Mouse (Mus musculus) liver, embryonic 12.5 days (tissue): Measurements from ENCODE around the gene Cebpz. TPM values are rescaled to one million over a fixed set of nuclear protein-coding genes. Genes with fewer than 3 reads are reported as not detected.
A peak's percentile ranks its signal among the peaks of the same experiment; 100 is the strongest.

Source experiments
- ATAC-seq: fragments of 200-750 bp; cut with Nextera tagmentation; 2 replicates; pipeline ENCODE4 v1.8.0; 2017; ENCODE audit warnings: moderate number of reproducible peaks, mild to moderate bottlenecking, moderate library complexity
- H3K27ac ChIP-seq: fragments of 300-500 bp; sonication (generic); 2 replicates; pipeline ENCODE4 v1.5.1; 2016; ENCODE audit warnings: mild to moderate bottlenecking
- H3K27me3 ChIP-seq: fragments of 300-500 bp; sonication (generic); replicated peaks from 2 replicates; pipeline ENCODE4 v1.6.1; 2016; ENCODE audit warnings: mild to moderate bottlenecking, moderate library complexity
- H3K36me3 ChIP-seq: fragments of 300-500 bp; sonication (generic); 2 replicates; pipeline ENCODE4 v1.6.1; 2016; ENCODE audit warnings: mild to moderate bottlenecking, moderate library complexity
- H3K4me1 ChIP-seq: fragments of 300-500 bp; sonication (generic); 2 replicates; pipeline ENCODE4 v1.6.1; 2016
- H3K4me2 ChIP-seq: fragments of 300-500 bp; sonication (generic); 2 replicates; pipeline ENCODE4 v1.6.1; 2016; ENCODE audit warnings: mild to moderate bottlenecking, moderate library complexity
- H3K4me3 ChIP-seq: fragments of 300-500 bp; sonication (generic); 2 replicates; pipeline ENCODE4 v1.5.1; 2016; ENCODE audit warnings: mild to moderate bottlenecking, moderate library complexity
- H3K9ac ChIP-seq: fragments of 300-500 bp; sonication (generic); 2 replicates; pipeline ENCODE4 v1.6.1; 2016; ENCODE audit warnings: mild to moderate bottlenecking, moderate library complexity
- H3K9me3 ChIP-seq: fragments of 300-500 bp; sonication (generic); replicated peaks from 2 replicates; pipeline ENCODE4 v1.6.1; 2016; ENCODE audit warnings: mild to moderate bottlenecking, moderate library complexity
- WGBS: fragments of 180-500 bp; shearing (Covaris S2); methylation state at CpG from one replicate; pipeline ENCODE4 v1.1.7; 2016; ENCODE audit not compliant: insufficient replicate concordance; 5-methylcytosine and 5-hydroxymethylcytosine counted together
- polyA plus RNA-seq: library from polyadenylated mRNA; unstranded; fragments of >200 nt; fragmentation: Nextera tagmentation; extraction: Ambion mirVana; gene quantifications from 2 replicates; pipeline ENCODE4 v1.2.1, GENCODE M21; 2016

Gene Cebpz
- polyA plus RNA-seq, 1 experiment from 2014 or later, result 53.5 TPM

DNA sequence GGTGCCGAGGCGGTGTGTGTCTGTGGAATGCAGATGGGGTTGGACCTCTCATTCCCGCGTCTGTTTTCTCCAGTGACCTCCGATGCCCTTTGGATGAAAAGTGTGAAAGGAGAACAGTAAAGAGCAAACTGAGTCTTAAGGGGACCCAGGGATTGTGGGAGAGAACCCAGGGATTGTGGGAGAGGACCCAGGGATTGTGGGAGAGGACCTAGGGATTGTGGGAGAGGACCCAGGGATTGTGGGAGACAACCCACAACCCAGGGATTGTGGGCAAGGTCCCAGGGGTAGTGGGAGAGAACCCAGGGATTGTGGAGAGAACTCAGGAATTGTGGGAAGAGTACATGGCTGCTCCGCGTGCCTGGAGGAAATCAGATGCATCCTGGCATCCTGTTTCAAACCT is 41.9 kb downstream of the Cebpz start:
- Histone ChIP-seq H3K9ac (no peak overlapping the region), H3K27me3 (no peaks in the 10 kb centered on the region), H3K4me3 (no peak overlapping the region), H3K27ac (no peak overlapping the region), H3K4me2 (no peak overlapping the region), H3K36me3 (no peaks in the 10 kb centered on the region), H3K9me3 (no peaks in the 10 kb centered on the region), H3K4me1 (no peaks in the 10 kb centered on the region)
- ATAC-seq, result no peak
- 73% methylated on average over 7 of the region's 7 CpGs for WGBS

DNA sequence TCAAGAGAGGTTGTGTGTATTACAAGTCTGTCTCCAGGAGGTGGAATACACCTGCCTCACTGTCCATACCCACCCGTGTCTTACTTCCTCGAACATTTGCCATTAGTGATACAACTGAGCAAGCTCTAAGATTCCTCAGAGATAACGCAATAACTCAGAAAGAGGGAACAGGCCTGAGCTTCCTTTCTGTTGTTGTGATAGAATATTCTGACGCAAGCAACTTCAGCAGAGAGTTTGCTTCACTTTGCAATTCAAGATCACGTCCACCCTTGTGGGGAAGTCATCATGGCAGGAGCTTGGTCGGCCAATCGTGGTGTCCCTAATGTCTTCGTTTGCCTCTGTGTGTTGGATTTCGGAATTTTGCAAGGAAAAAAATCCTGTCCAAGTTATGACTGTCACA is 45.8 kb downstream of the Cebpz start:
- no peak overlapping the region for H3K4me2 ChIP-seq
- H3K36me3 ChIP-seq, result no peaks in the 10 kb centered on the region
- no peak overlapping the region for H3K27ac ChIP-seq
- no peaks in the 10 kb centered on the region for H3K4me1 ChIP-seq
- H3K9me3 ChIP-seq, result no peaks in the 10 kb centered on the region
- ATAC-seq, result no peak
- H3K9ac ChIP-seq, result no peak overlapping the region
- H3K4me3 ChIP-seq, result no peak overlapping the region
- 58% methylated on average over 9 of the region's 9 CpGs for WGBS
- no peaks in the 10 kb centered on the region; the same call in 1 of the 2 replicates for H3K27me3 ChIP-seq

DNA sequence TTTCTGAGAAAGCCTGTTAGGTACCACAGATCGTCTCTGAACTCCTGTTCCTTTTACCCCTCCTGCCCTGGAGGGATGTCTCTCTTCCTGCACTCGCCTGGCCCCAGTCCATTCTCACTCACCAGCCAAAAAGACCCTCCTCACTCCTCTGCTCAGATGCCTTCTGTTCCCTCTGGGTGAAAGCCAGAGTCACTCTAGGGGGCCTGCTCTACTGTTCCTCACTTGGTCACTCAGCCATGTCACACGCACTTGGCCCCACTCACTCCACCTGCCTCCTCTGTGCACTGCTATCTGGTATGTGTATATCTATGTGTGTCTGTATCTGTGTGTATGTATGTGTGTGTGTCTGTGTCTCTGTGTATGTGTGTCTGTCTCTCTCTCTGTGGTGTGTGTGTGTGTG is 47.7 kb downstream of the Cebpz start:
- Histone ChIP-seq H3K27me3 (no peaks in the 10 kb centered on the region; the same call in 1 of the 2 replicates), H3K27ac (no peak overlapping the region), H3K9ac (no peak overlapping the region), H3K4me3 (no peak overlapping the region), H3K36me3 (no peaks in the 10 kb centered on the region), H3K4me1 (no peaks in the 10 kb centered on the region), H3K9me3 (no peaks in the 10 kb centered on the region), H3K4me2 (no peak overlapping the region)
- 41% methylated on average over 3 of the region's 3 CpGs for WGBS
- no peak for ATAC-seq

DNA sequence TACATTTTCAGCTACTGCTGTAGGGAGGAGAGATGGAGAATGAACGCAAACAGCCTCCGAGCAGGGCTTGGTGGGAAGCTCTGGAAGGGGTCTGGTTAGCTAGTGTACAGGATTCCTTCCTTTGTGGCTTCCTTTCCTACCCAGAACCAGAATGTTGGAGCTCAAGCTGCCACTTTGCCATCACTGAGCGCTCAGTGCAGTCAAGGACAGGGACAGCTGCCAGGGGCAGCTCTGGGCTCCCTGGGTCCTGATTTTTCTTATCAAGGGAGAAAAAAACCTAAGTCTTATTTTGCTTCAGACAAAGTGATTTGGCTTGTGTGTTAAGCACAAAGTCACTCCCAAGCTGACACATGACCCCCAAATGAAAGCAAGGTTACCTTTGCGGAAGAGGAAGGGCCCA is 48.3 kb downstream of the Cebpz start:
- no peak overlapping the region for H3K9ac ChIP-seq
- 68% methylated on average over 4 of the region's 4 CpGs for WGBS
- ATAC-seq, result no peak
- no peaks in the 10 kb centered on the region; the same call in 1 of the 2 replicates for H3K27me3 ChIP-seq
- no peak overlapping the region for H3K27ac ChIP-seq
- no peak overlapping the region for H3K4me3 ChIP-seq
- no peaks in the 10 kb centered on the region for H3K36me3 ChIP-seq
- no peaks in the 10 kb centered on the region for H3K9me3 ChIP-seq
- no peak overlapping the region for H3K4me2 ChIP-seq
- no peaks in the 10 kb centered on the region for H3K4me1 ChIP-seq

DNA sequence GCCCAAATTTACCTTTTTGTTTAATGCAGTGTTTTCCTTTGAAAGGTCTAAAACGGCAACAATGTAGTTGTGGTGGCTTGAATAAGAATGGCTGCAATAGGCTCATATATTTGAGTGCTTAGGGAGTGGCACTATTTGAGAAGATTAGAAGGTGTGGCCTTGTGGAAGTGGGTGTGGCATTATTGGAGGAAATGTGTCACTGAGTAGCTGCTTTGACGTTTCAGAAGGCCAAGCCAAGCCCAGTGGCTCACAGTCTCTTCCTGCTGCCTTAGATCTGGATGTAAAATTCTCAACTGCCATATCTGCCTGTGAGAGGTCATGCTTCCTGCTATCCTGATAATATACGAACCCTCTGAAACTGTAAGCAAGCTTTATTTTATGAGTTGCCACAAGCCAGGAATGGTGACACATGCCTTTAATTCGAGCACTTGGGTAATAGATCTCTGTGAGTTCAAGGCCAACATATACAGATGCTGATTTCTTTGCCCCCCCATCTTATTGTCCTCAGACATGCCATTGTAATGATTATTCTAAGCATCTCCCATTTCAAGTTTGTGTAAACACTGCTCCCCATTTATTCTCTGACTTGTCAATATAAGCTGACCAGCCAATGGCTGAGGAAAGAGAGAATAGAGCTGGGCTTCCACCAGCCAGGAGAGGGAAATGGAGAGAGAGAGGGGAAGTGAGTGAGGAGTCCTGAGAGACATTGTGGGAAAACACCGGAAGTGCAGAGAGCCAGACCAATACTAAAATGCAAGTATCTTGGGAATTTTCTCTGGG is 51.4 kb downstream of the Cebpz start:
- H3K9me3 ChIP-seq, result no peaks in the 10 kb centered on the region
- H3K27ac ChIP-seq, result no peak overlapping the region
- H3K27me3 ChIP-seq, result no peaks in the 10 kb centered on the region; the same call in 1 of the 2 replicates
- H3K36me3 ChIP-seq, result no peaks in the 10 kb centered on the region
- no peak overlapping the region for H3K9ac ChIP-seq
- no peak overlapping the region for H3K4me2 ChIP-seq
- WGBS, result 66% methylated on average over 5 of the region's 5 CpGs
- no peak for ATAC-seq
- H3K4me3 ChIP-seq, result no peak overlapping the region
- peaks cover 17% of the 10 kb centered on the region for H3K4me1 ChIP-seq

DNA sequence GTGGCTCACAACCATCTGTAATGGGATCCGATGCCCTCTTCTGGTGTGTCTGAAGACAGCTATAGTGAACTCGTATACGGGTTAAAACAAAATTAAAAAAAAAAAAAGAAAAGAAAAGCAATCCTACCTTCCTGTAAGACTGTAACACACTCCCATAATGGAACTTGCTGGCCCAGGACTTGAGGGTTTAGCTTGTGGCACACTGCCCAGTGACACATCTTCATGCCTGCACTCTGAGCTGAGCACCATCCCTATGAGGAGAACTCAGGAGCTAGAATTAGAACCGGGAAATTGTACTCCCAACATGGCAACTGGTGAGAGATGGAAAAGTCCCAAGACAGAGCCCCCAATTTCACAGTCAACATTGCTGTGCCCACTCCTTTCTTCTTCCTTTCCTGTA is 53.6 kb downstream of the Cebpz start:
- Histone ChIP-seq H3K27me3 (no peaks in the 10 kb centered on the region), H3K36me3 (peaks cover 12% of the 10 kb centered on the region), H3K9me3 (no peaks in the 10 kb centered on the region), H3K9ac (no peak overlapping the region), H3K4me2 (peak overlapping the region; percentile 81; the same call in 1 of the 2 replicates), H3K27ac (no peak overlapping the region), H3K4me1 (peaks cover 20% of the 10 kb centered on the region), H3K4me3 (no peak overlapping the region)
- 87% methylated on average over 4 of the region's 4 CpGs for WGBS
- no peak for ATAC-seq

DNA sequence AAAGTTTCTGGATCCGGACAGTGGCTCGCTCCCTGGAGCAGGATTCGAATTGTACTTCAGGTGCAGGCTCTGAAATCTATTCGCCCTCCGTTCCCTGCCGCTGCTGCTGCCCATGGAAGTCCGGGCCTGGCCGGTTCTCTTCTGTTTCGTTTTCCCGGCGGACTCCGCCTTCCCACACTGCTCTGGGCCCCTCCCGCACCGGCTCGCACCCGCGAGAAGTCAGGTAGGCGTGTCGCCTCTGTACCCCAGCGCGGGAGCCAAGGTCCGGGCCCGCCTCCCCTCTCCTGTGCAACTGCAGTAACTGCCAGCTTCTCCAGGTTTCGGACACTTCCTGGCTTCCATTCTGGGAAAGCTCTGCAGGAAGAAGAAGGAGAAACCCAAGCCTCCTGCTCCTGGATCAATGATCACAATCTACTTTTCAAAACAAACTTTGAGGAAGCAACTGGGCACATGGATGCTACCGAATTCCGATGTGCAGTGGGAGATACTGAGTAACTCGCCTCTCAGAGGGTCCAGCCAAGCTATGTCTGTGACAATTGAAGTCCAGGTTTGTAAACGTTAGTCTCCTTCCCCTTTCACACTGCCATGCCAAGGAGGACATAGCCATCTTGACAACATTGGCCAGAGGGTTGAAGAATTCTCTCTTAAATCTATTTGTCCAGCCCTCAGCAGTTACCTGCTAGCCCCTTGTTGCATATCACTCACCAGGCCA is 54.3 kb downstream of the Cebpz start, which contains the start of gene Eif2ak2:
Gene Eif2ak2 (minus strand): TSS at position 173 of the 712 bp plus-strand sequence.
- peak within 1 kb of the TSS; percentile 81 for H3K4me3 ChIP-seq
- peak; percentile 98 for ATAC-seq
- H3K9ac ChIP-seq, result peak within 1 kb of the TSS; percentile 85
- peaks cover 19% of the 10 kb centered on the region for H3K36me3 ChIP-seq
- no peaks in the 10 kb centered on the region for H3K27me3 ChIP-seq
- H3K27ac ChIP-seq, result peak within 1 kb of the TSS; percentile 72
- peaks cover 20% of the 10 kb centered on the region for H3K4me1 ChIP-seq
- no peaks in the 10 kb centered on the region for H3K9me3 ChIP-seq
- 2% methylated on average over 28 of the region's 28 CpGs for WGBS
- peak within 1 kb of the TSS; percentile 81 for H3K4me2 ChIP-seq

DNA sequence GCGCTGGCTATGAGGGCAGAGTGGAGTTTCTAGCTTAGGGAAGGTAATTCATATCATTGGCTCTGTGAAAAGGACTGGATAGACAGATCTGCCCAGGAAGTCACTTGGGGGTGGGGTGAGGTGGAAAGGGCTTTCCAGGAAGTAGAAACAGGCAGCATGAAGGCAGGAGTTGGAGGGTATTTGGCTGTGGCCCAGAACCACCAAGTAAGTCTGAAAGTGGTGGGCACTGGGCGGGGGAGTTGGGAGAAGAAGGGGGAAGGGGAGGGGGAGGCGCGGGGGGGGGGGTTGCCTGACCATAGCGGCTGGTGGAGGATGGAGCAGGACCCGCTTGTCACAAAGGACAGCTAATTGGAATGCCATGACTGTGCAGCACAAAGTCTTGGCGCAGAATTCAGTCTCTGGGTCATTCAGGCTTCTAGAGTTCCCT is 55.0 kb downstream of the Cebpz start:
- 9% methylated on average over 5 of the region's 7 CpGs for WGBS
- H3K4me1 ChIP-seq, result peaks cover 20% of the 10 kb centered on the region
- H3K36me3 ChIP-seq, result peaks cover 26% of the 10 kb centered on the region
- H3K27ac ChIP-seq, result peak overlapping the region; percentile 72
- H3K4me2 ChIP-seq, result peak overlapping the region; percentile 81
- H3K27me3 ChIP-seq, result no peaks in the 10 kb centered on the region
- peak; percentile 57 for ATAC-seq
- H3K4me3 ChIP-seq, result peak overlapping the region; percentile 81
- H3K9me3 ChIP-seq, result no peaks in the 10 kb centered on the region
- peak overlapping the region; percentile 85 for H3K9ac ChIP-seq

DNA sequence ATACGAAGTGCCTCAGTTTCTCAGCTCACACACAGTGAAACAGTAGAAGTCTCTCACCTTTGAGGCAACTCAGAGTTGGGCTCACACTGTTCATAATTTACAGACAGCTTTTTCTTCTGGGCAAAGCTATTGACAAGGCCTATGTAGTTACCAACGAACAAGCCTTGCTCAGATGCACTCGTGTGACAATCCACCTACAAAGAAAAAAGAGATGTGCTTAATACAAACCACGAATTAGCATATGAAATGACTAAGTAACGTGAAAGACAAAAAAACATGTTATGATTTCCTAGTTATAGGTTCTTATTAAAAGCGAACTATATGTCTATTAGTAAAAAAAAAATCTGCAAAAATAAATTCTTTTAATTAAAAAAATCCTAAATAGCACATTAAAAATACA is 63.0 kb downstream of the Cebpz start:
- no peak overlapping the region for H3K4me3 ChIP-seq
- H3K4me1 ChIP-seq, result no peaks in the 10 kb centered on the region
- no peak overlapping the region for H3K9ac ChIP-seq
- no peaks in the 10 kb centered on the region for H3K9me3 ChIP-seq
- no peak for ATAC-seq
- H3K36me3 ChIP-seq, result peaks cover 86% of the 10 kb centered on the region
- H3K27ac ChIP-seq, result no peak overlapping the region
- H3K27me3 ChIP-seq, result no peaks in the 10 kb centered on the region
- 82% methylated on average over 6 of the region's 6 CpGs for WGBS
- no peak overlapping the region for H3K4me2 ChIP-seq

Other genes starting within 250 kb of the Cebpz start
- gene Strn, start 199.9 kb downstream of the Cebpz start, polyA plus RNA-seq, result 4.7 and 4.8 TPM in 2 replicates
- gene Heatr5b, start 101.7 kb downstream of the Cebpz start, polyA plus RNA-seq, result 6.8 and 7.6 TPM in 2 replicates
- gene Gpatch11, start 101.5 kb downstream of the Cebpz start, polyA plus RNA-seq, result 20.3 and 20.8 TPM in 2 replicates
- gene Eif2ak2, start 54.5 kb downstream of the Cebpz start, polyA plus RNA-seq, result 10.3 and 12.0 TPM in 2 replicates
- gene Sult6b1, start 30.1 kb downstream of the Cebpz start, polyA plus RNA-seq, result 0.12 TPM in 1 of 2 replicates, not detected in the other
- 56.2 and 59.7 TPM in 2 replicates for gene Cebpzos, start 20.6 kb downstream of the Cebpz start, polyA plus RNA-seq
- gene Ndufaf7, start 70 bp upstream of the Cebpz start, polyA plus RNA-seq, result 38.7 and 41.8 TPM in 2 replicates
- gene Prkd3, start 83.8 kb upstream of the Cebpz start, polyA plus RNA-seq, result 12.9 and 13.3 TPM in 2 replicates
- 10.0 and 11.7 TPM in 2 replicates for gene Qpct, start 114.8 kb upstream of the Cebpz start, polyA plus RNA-seq